ENCODE assay signal across 11 mouse cellular contexts in genomic region chr3:95427891-95428238, GRCm38 (mm10). TPM values are rescaled to one million over a fixed set of nuclear protein-coding genes. Genes with fewer than 3 reads are reported as not detected.
DNase-seq lines count a peak whose midpoint lies in the region; ATAC-seq and TF ChIP-seq lines count a peak whose summit lies in the region.
"Not testable (repeated sequence)": the region's sequence is repeated elsewhere in the genome, so short reads cannot be mapped to it uniquely, and the experiment has no call there.
"Had no signal": no experiment of that assay in that cellular context is flagged by ENCODE, and none has a peak within 500 bp of the region (broad histone marks: within the 10 kb centered on the region; RNA-seq: fewer than 3 reads in every experiment).

No protein-coding gene starts in this region.

- WGBS in embryonic facial prominence, embryonic 11.5 days = 25% methylated on average over 14 of the region's 21 CpGs
- WGBS in hindbrain, postnatal 0 days = 22% methylated on average over 14 of the region's 21 CpGs
- WGBS in limb, embryonic 10.5 days = 18% methylated on average over 16 of the region's 21 CpGs
- WGBS in thymus, adult 2 months = 15% methylated on average over 16 of the region's 21 CpGs

- not testable (repeated sequence) for H3K4me1 ChIP-seq in embryonic facial prominence, embryonic 11.5 days (ENCODE audit: control insufficient read depth, insufficient read depth, low read length); hindbrain, postnatal 0 days (ENCODE audit: insufficient read depth, low read length); limb, embryonic 10.5 days; thymus, adult 2 months (replicated peaks; ENCODE audit: control insufficient read depth, insufficient read depth, low read length)

- not testable (repeated sequence) for TF ChIP-seq CTCF in hindbrain, postnatal 0 days (IDR thresholded peaks at IDR 0.05; ENCODE audit: low read depth); thymus, adult 2 months (IDR thresholded peaks at IDR 0.05; ENCODE audit: borderline replicate concordance, control insufficient read depth, extremely low read depth, insufficient read depth, low read length, poor library complexity)

- peak; percentile 27 for DNase-seq in adrenal gland, postnatal 14 days
- DNase-seq in embryonic facial prominence, embryonic 11.5 days (ENCODE audit: low spot score); hindbrain, postnatal 0 days (ENCODE audit: low spot score): not testable (repeated sequence)
- DNase-seq in heart, adult 11 months = peak; percentile 88
- peak; percentile 48 for DNase-seq in limb, embryonic 10.5 days (ENCODE audit: low spot score)
- DNase-seq in lung, postnatal 10 days = peak; percentile 7
- DNase-seq in ovary, postnatal 10 days (ENCODE audit: low spot score) = peak; percentile 15
- DNase-seq in thymus, adult 2 months = peak; percentile 22

- H3K9ac ChIP-seq in embryonic facial prominence, embryonic 11.5 days (replicated peaks; ENCODE audit: low read length); hindbrain, postnatal 0 days (replicated peaks; ENCODE audit: low read length): not testable (repeated sequence)

- H3K27ac ChIP-seq in embryonic facial prominence, embryonic 11.5 days (replicated peaks; ENCODE audit: low read depth, low read length); hindbrain, postnatal 0 days; thymus, adult 2 months (ENCODE audit: control insufficient read depth, insufficient read depth, low read length): not testable (repeated sequence)
- H3K27ac ChIP-seq in limb, embryonic 10.5 days = peak overlapping the region; percentile 44; the same call in 1 of the 2 replicates

- TF ChIP-seq POLR2A in thymus, adult 2 months (IDR thresholded peaks at IDR 0.05; ENCODE audit: control insufficient read depth, extremely low read depth, insufficient read depth, low read length, poor library complexity) = not testable (repeated sequence)

- H3K27me3 ChIP-seq in embryonic facial prominence, embryonic 11.5 days (ENCODE audit: control insufficient read depth, insufficient read depth, low read length); hindbrain, postnatal 0 days (ENCODE audit: insufficient read depth, low read length); thymus, adult 2 months (ENCODE audit: control insufficient read depth, insufficient read depth, low read length): not testable (repeated sequence)
- H3K27me3 ChIP-seq in limb, embryonic 10.5 days (ENCODE audit: low read depth, poor library complexity, severe bottlenecking) = peaks cover 13% of the 10 kb centered on the region

- 0 out of 2 replicates have a peak, but pooled peaks have one; percentile 3 for ATAC-seq in embryonic facial prominence, embryonic 11.5 days (replicated peaks; ENCODE audit: insufficient number of reproducible peaks, low FRiP score, low TSS enrichment, low read depth)
- peak; percentile 32 for ATAC-seq in hindbrain, postnatal 0 days

- not testable (repeated sequence) for H3K36me3 ChIP-seq in embryonic facial prominence, embryonic 11.5 days (replicated peaks; ENCODE audit: control insufficient read depth, insufficient read depth, low read depth, low read length); hindbrain, postnatal 0 days (ENCODE audit: insufficient read depth, low read length); limb, embryonic 10.5 days; thymus, adult 2 months (ENCODE audit: control insufficient read depth, insufficient read depth, low read length)

- not testable (repeated sequence) for H3K9me3 ChIP-seq in embryonic facial prominence, embryonic 11.5 days (replicated peaks; ENCODE audit: control insufficient read depth, low read length); hindbrain, postnatal 0 days (ENCODE audit: low read length); limb, embryonic 10.5 days (replicated peaks)

- H3K4me2 ChIP-seq in embryonic facial prominence, embryonic 11.5 days (ENCODE audit: low read depth, low read length) = peak overlapping the region; percentile 51
- H3K4me2 ChIP-seq in hindbrain, postnatal 0 days (ENCODE audit: low read depth, low read length) = peak overlapping the region; percentile 47

- peak overlapping the region; percentile 26; the same call in 1 of the 2 replicates for H3K4me3 ChIP-seq in embryonic facial prominence, embryonic 11.5 days (ENCODE audit: low read depth, low read length)
- H3K4me3 ChIP-seq in hindbrain, postnatal 0 days (ENCODE audit: low read length) = peak overlapping the region; percentile 21; the same call in 1 of the 2 replicates
- peak overlapping the region; percentile 43 for H3K4me3 ChIP-seq in limb, embryonic 10.5 days
- peak overlapping the region; percentile 27 for H3K4me3 ChIP-seq in thymus, adult 2 months (ENCODE audit: control insufficient read depth, insufficient read depth, low read length)

RNA-seq across cellular contexts. Expression of gene Arnt, which starts 6.3 kb away (rescaled TPM):
- total RNA-seq in adrenal gland, postnatal 14 days (2021) = 58.4 and 62.9 TPM in 2 replicates
- 28.7 and 29.3 TPM in 2 replicates for polyA plus RNA-seq in embryonic facial prominence, embryonic 11.5 days (2014; fragmentation: Nextera tagmentation; extraction: Ambion mirVana)
- 16.0 and 16.7 TPM in 2 replicates for total RNA-seq in hindbrain, postnatal 0 days (2014; rRNA removed)
- polyA plus RNA-seq in hindbrain, postnatal 0 days (2015; fragmentation: Nextera tagmentation; extraction: Ambion mirVana) = 9.6 and 11.6 TPM in 2 replicates
- 32.3 and 43.5 TPM in 2 replicates for polyA plus RNA-seq in limb, embryonic 10.5 days (2016; fragmentation: Nextera tagmentation; extraction: Ambion mirVana)
- polyA plus RNA-seq in thymus, adult 2 months (2012; rRNA removed) = 40.5 and 54.5 TPM in 2 replicates

RNA-seq across cellular contexts. Expression of gene 4930558C23Rik, which starts 25.2 kb away (rescaled TPM):
- not detected in 2 replicates for total RNA-seq in adrenal gland, postnatal 14 days (2021)
- polyA plus RNA-seq in embryonic facial prominence, embryonic 11.5 days (2014; fragmentation: Nextera tagmentation; extraction: Ambion mirVana) = not detected in 2 replicates
- not detected in 2 replicates for total RNA-seq in hindbrain, postnatal 0 days (2014; rRNA removed)
- polyA plus RNA-seq in hindbrain, postnatal 0 days (2015; fragmentation: Nextera tagmentation; extraction: Ambion mirVana) = not detected in 2 replicates
- polyA plus RNA-seq in limb, embryonic 10.5 days (2016; fragmentation: Nextera tagmentation; extraction: Ambion mirVana) = not detected in 2 replicates
- not detected in 2 replicates for polyA plus RNA-seq in thymus, adult 2 months (2012; rRNA removed)
- total RNA-seq: adrenal gland, adult 8-10 months; heart, postnatal 25 days; layer of hippocampus, postnatal 36 days had no signal
